Mouse (Mus musculus): ENCODE data around the gene Prr7. TPM values are rescaled to one million over a fixed set of nuclear protein-coding genes. Genes with fewer than 3 reads are reported as not detected.

The Prr7 gene
- total RNA-seq (2023), result 10.5 and 13.7 TPM in 2 replicates

GRCm38 (mm10) chr13:55464027-55464884 is at the start of gene Prr7:
Gene Prr7 (plus strand): TSS chr13:55464267.

GRCm38 (mm10) chr13:55414743-55415380 is 49.2 kb upstream of the Prr7 start, which contains the start of gene Pfn3:
Gene Pfn3 (minus strand): TSS chr13:55415232.

GRCm38 (mm10) chr13:55426613-55427012 is 37.5 kb upstream of the Prr7 start, which contains the start of gene F12:
Gene F12 (minus strand): TSS chr13:55426793.

GRCm38 (mm10) chr13:55444937-55445315 is 19.1 kb upstream of the Prr7 start, which contains the start of gene Grk6:
Gene Grk6 (plus strand): TSS chr13:55445072.

DNA sequence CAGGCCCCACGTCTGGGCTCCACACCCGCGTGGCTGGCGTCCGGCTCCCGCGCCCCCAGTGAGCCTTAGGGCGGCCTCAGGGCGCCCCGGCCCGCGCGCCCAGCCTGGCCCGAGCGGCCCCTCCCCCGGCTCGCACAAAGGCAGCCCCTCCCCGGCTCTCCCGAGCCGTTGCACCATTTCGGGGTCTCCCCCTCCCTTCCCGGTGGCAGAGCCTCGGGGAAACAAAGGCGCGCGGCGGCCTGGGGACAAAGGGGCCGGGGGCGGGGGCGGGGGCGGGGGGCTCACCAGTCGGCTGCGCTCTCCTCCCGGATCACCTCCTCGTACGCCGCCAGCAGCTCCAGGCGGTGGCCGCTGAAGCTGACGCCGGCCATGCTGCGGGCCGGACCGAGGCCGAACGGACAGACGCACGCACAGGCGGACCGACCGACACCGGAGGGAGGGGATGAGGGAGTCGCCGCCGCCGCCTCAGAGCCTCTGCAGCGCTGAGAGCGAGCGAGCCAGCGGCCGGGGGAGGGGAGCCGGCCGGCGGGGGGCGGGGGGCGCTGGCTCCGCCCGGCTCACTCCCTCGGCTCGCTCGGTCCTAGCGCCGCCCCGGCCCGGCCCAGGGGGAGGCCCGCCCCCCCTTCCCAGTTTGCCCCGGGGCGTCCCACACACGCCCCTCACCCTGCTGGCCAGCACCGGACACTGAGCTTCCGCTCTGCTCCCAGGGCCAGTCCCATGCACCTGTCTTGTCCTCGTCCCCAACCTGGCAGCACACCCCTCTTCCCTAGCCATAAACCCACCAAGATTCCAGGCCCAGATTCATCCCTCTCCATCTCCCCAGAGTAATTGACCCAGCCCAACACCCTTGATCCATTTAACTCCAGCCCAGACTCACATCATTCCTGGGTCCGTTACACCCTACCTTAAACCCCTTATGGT is 23.8 kb downstream of the Prr7 start, which contains the start of gene Dbn1:
Gene Dbn1 (minus strand): TSS at position 534 of the 921 bp plus-strand sequence.

GRCm38 (mm10) chr13:55513111-55513748 is 49.2 kb downstream of the Prr7 start, which contains the start of gene Pdlim7:
Gene Pdlim7 (minus strand): TSS chr13:55513676.

Other genes starting within 250 kb of the Prr7 start
- 189 and 199 TPM in 2 replicates for gene Prelid1, start 143.8 kb upstream of the Prr7 start, total RNA-seq (2023)
- 81.3 and 101 TPM in 2 replicates for gene Rab24, start 142.3 kb upstream of the Prr7 start, total RNA-seq (2023)
- 11.1 and 11.5 TPM in 2 replicates for gene Mxd3, start 134.4 kb upstream of the Prr7 start, total RNA-seq (2023)
- gene Lman2, start 101.5 kb upstream of the Prr7 start, total RNA-seq (2023), result 96.7 and 116 TPM in 2 replicates
- 108 and 134 TPM in 2 replicates for gene Rgs14, start 94.5 kb upstream of the Prr7 start, total RNA-seq (2023)
- gene Slc34a1, start 66.1 kb upstream of the Prr7 start, total RNA-seq (2023), result 0.23 and 0.25 TPM in 2 replicates
- not detected in 2 replicates for gene Pfn3, start 49.0 kb upstream of the Prr7 start, total RNA-seq (2023)
- gene F12, start 37.5 kb upstream of the Prr7 start, total RNA-seq (2023), result 1.7 and 3.7 TPM in 2 replicates
- gene Grk6, start 19.2 kb upstream of the Prr7 start, total RNA-seq (2023), result 194 and 225 TPM in 2 replicates
- 0.43 and 0.66 TPM in 2 replicates for gene Dbn1, start 23.8 kb downstream of the Prr7 start, total RNA-seq (2023)
- 146 and 160 TPM in 2 replicates for gene Pdlim7, start 49.4 kb downstream of the Prr7 start, total RNA-seq (2023)
- gene Dok3, start 65.0 kb downstream of the Prr7 start, total RNA-seq (2023), result 348 and 397 TPM in 2 replicates
- 32.7 and 44.4 TPM in 2 replicates for gene Ddx41, start 72.4 kb downstream of the Prr7 start, total RNA-seq (2023)
- 81.4 and 127 TPM in 2 replicates for gene Fam193b, start 106.9 kb downstream of the Prr7 start, total RNA-seq (2023)
- 58.1 and 75.4 TPM in 2 replicates for gene Tmed9, start 109.5 kb downstream of the Prr7 start, total RNA-seq (2023)
- gene B4galt7, start 135.6 kb downstream of the Prr7 start, total RNA-seq (2023), result 12.2 and 16.8 TPM in 2 replicates
- 9.2 and 9.3 TPM in 2 replicates for gene Caml, start 158.7 kb downstream of the Prr7 start, total RNA-seq (2023)
- 31.7 and 44.7 TPM in 2 replicates for gene Ddx46, start 170.8 kb downstream of the Prr7 start, total RNA-seq (2023)
- gene B230219D22Rik, start 228.9 kb downstream of the Prr7 start, total RNA-seq (2023), result 21.5 and 27.9 TPM in 2 replicates